Mouse (Mus musculus): Measurements from ENCODE around the gene Dtx1.

Gene Dtx1

GRCm38 (mm10) chr5:120677516-120677915, 34.2 kb downstream of the Dtx1 start:
- DNase-seq (ENCODE audit: low spot score): no peak

GRCm38 (mm10) chr5:120674229-120675145, 37.2 kb downstream of the Dtx1 start:
- no peak for DNase-seq (ENCODE audit: low spot score)

GRCm38 (mm10) chr5:120673626-120674025, 38.1 kb downstream of the Dtx1 start:
- peak; percentile 59 for DNase-seq (ENCODE audit: low spot score)

GRCm38 (mm10) chr5:120671865-120672264, 39.9 kb downstream of the Dtx1 start:
- DNase-seq (ENCODE audit: low spot score): no peak

GRCm38 (mm10) chr5:120670132-120670531, 41.6 kb downstream of the Dtx1 start:
- DNase-seq (ENCODE audit: low spot score): no peak

- DNase-seq (ENCODE audit: low spot score): no peak
Observed at GRCm38 (mm10) chr5:120668761-120669160, 43.0 kb downstream of the Dtx1 start.

GRCm38 (mm10) chr5:120664888-120665287, 46.8 kb downstream of the Dtx1 start:
- DNase-seq (ENCODE audit: low spot score): no peak

GRCm38 (mm10) chr5:120660816-120661215, 50.9 kb downstream of the Dtx1 start:
- no peak for DNase-seq (ENCODE audit: low spot score)

- no peak for DNase-seq (ENCODE audit: low spot score)
Observed at GRCm38 (mm10) chr5:120656281-120656751, 55.4 kb downstream of the Dtx1 start.

GRCm38 (mm10) chr5:120653873-120654272, 57.9 kb downstream of the Dtx1 start:
- no peak for DNase-seq (ENCODE audit: low spot score)

GRCm38 (mm10) chr5:120652915-120653701, 58.6 kb downstream of the Dtx1 start:
- DNase-seq (ENCODE audit: low spot score): no peak

GRCm38 (mm10) chr5:120651230-120651629, 60.5 kb downstream of the Dtx1 start:
- no peak for DNase-seq (ENCODE audit: low spot score)

- no peak for DNase-seq (ENCODE audit: low spot score)
Observed at GRCm38 (mm10) chr5:120649938-120650337, 61.8 kb downstream of the Dtx1 start.

- DNase-seq (ENCODE audit: low spot score): no peak
Observed at GRCm38 (mm10) chr5:120649374-120649933, 62.3 kb downstream of the Dtx1 start.

- DNase-seq (ENCODE audit: low spot score): peak; percentile 39
Observed at GRCm38 (mm10) chr5:120648569-120649373, 63.0 kb downstream of the Dtx1 start, which contains the start of gene Rasal1. Rasal1 (plus strand) TSS chr5:120648812.

GRCm38 (mm10) chr5:120647814-120648491, 63.8 kb downstream of the Dtx1 start:
- no peak for DNase-seq (ENCODE audit: low spot score)

GRCm38 (mm10) chr5:120647361-120647760, 64.4 kb downstream of the Dtx1 start:
- no peak for DNase-seq (ENCODE audit: low spot score)

GRCm38 (mm10) chr5:120645851-120646250, 65.9 kb downstream of the Dtx1 start:
- DNase-seq (ENCODE audit: low spot score): peak; percentile 57

GRCm38 (mm10) chr5:120644227-120644626, 67.5 kb downstream of the Dtx1 start:
- no peak for DNase-seq (ENCODE audit: low spot score)

GRCm38 (mm10) chr5:120643365-120644085, 68.2 kb downstream of the Dtx1 start:
- peak; percentile 47 for DNase-seq (ENCODE audit: low spot score)
